Mouse (Mus musculus): ENCODE measurements around the gene Scg5. TPM values are rescaled to one million over a fixed set of nuclear protein-coding genes. Genes with fewer than 3 reads are reported as not detected.

Gene Scg5
- 5.3 TPM for polyA plus RNA-seq (2017; shearing (Covaris generic))

DNA sequence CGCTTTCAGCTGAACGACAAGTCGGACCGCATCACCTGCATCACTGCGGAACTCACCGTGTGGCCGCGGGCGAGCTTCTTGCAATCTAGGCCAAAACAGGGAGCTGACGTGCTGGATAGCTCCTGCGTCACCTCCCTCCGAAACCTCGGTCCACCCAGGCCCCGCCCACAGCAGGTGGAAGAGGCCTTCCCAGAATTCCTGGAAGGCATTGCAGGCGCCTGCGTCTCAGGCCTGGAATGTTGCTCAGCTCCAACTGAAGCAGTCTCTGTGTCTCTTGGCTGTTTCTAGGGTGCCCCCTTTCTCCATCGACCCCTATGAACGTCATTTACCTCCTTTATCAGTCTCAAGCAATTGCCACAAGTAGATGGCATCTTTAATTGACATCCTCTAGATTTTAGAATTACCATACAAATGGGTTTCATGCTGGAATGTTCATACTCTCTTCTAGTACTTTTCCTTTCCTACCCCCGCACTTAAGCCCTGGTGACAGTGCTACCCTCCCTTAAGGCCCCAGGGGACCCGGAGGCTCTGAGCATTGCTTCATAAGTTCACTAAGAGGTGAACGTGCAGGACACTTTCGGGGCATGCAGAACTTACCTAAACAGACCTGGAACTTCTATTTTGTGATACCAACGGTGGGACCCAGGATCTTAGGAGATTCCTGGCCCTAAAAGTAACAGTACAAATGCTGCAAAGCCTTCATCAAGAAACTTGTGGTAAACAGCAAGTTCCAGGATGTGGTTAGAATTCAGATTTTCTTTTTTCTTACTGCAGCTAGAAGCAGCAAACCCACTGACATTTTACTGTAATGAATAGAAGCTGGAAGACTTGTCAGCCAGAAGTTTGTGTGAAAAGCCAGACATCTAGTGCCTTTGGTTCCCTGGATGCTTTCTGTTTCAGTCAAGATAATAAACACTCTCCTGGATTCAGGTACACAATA, at the start of gene Scg5:
TSS of gene Scg5 (minus strand) at position 179 of the 940 bp plus-strand sequence.

DNA sequence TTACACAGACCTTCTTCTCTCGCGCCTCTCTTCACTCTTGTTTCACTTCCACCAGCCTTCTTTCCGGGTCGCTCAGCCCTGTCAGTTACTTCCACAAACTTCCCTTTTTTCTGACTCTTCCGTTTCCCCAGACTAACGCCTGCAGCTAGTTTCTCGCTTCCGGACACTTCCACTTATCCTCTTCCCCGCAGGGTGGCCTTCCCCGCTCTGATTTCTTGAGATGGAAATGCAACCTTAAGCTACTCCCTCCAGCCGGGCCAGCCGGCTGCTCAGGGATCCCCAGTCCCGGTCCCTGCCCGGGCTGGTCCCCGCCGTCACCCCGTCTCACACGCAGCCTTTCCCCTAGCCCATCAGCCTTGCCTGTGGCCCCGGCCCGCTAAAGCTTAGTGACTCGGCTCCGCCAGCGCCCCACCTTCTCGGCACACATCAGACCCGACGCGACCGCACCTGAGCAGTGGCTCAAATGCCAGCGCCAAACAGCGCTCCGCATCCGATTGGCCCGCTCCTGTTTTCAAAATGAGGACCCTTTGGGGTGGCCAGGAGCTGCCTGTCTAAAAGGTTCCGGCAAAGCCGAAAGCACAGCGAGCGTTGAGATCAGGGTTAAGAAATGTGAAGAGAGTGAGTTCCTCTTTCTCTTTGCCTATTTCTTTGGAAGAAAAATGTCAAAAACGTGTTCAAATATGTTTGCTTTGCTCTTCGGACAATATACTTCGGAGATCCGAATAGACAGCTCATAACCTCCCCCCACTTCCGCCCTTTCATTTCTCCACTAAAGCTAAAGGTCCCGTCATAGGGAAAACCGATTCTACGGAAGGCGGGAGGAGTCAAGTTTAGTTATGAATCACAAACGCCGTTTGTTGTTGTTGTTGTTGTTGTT, 19.6 kb upstream of the Scg5 start, which contains the start of gene Arhgap11a:
TSS of gene Arhgap11a (minus strand) at position 417 of the 877 bp plus-strand sequence.

DNA sequence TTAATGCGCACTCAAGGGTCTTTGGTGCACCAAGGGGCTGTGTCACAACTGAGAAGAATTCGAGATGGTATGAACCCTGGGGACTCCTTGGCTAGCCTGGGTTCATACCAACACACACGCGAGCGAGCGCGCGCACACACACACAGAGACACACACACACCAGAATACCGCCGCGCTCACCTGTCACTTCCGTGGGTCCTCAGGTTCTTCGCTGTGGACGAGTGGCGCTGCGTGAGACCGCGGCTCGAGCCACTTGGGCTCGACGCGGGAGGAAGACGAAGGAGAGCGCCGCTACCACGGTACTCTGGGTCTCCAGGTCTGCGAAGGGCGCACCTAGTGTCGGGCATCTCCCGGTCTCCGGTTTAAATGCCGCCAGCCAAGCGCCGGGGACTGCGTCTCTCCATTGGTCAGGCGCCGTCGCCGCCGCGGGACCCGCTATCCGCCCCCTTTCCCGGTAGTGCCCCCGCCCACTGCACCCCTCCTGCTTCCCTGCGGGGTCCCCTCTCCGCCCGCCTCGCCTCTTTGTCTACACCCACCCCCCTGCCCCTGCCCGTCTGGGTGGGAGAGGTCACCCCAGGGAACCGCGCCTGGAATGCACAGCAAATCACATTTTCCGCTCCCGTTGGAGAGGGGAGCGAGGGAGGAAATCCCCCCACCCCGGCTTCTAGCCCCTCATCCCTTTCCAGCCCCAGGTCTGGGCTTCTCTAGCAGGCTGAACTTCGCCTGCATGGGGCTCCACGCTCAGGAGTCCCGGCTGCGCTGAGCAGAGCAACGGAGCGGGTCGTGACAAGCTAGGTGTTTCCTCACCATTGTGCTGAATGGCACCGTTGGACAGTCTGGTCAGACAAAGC, 70.4 kb downstream of the Scg5 start, which contains the start of gene Grem1:
TSS of gene Grem1 (minus strand) at position 336 of the 851 bp plus-strand sequence.

Other genes starting within 250 kb of the Scg5 start
- not detected for gene Grem1, start 70.5 kb downstream of the Scg5 start, polyA plus RNA-seq (2017; shearing (Covaris generic))
- 3.6 TPM for gene Arhgap11a, start 19.5 kb upstream of the Scg5 start, polyA plus RNA-seq (2017; shearing (Covaris generic))
- not detected for gene Gjd2, start 184.5 kb upstream of the Scg5 start, polyA plus RNA-seq (2017; shearing (Covaris generic))
- gene Actc1, start 224.4 kb upstream of the Scg5 start, polyA plus RNA-seq (2017; shearing (Covaris generic)) = not detected

Data from naive thymus-derived CD4-positive, alpha-beta T cell, adult 5 months (primary cell).